Mouse (Mus musculus) E14TG2a.4 (cell line): Measurements from ENCODE around the gene Dennd1c.

ENCODE experiments used
- CTCF ChIP-seq: conservative IDR thresholded peaks from 2 replicates; pipeline ENCODE4 v1.5.1; 2014; ENCODE audit warnings: low read length
- NANOG ChIP-seq: IDR thresholded peaks from 2 replicates; pipeline ENCODE4 v1.6.1; 2014; ENCODE audit warnings: borderline replicate concordance, low read length, mixed read lengths

DNA sequence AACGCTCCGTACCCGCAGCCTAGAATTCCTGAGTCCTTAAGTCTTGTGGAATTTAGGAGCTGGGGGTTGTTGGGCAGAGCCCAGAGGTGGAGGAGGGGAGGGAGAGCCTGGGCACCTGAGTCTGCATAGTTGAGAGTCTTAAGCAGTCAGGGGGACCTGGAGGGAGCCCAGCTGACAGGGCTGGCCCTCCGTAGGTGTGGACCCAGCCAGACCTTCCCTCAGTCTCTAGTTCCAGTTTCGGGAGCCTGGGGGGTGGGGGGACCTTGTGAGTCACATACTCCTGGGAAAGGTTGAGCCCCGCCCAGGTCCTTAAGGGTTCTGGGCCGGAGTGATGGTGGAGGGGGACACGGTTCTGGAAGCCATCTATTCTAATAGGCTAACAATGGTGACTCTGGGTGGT is 15.3 kb downstream of the Dennd1c start:
- TF ChIP-seq CTCF: no peak
- no peak for TF ChIP-seq NANOG
